Mouse (Mus musculus) stomach, postnatal 0 days (tissue): ENCODE data around the gene Ctnna3. TPM values are rescaled to one million over a fixed set of nuclear protein-coding genes. Genes with fewer than 3 reads are reported as not detected.
A peak's percentile ranks its signal among the peaks of the same experiment; 100 is the strongest.
"Not testable (repeated sequence)": the region's sequence is repeated elsewhere in the genome, so short reads cannot be mapped to it uniquely, and the experiment has no call there.

Experiments
- ATAC-seq: fragments of 200-750 bp; cut with Nextera tagmentation; 2 replicates; pipeline ENCODE4 v1.8.0; 2017; ENCODE audit not compliant: low FRiP score, low TSS enrichment
- DNase-seq: peaks from one replicate; pipeline ENCODE4 v3.0.0-alpha.2; 2016; ENCODE audit warnings: low spot score
- H3K27ac ChIP-seq: fragments of 300-500 bp; sonication (generic); replicated peaks from 2 replicates; pipeline ENCODE4 v1.5.1; 2014; ENCODE audit warnings: mild to moderate bottlenecking, control low read depth
- H3K27me3 ChIP-seq: fragments of 300-500 bp; sonication (generic); 2 replicates; pipeline ENCODE4 v1.6.1; 2014; ENCODE audit warnings: low read length; ENCODE audit not compliant: control insufficient read depth, insufficient read depth
- H3K36me3 ChIP-seq: fragments of 300-500 bp; sonication (generic); 2 replicates; pipeline ENCODE4 v1.6.1; 2014; ENCODE audit warnings: low read length, mixed read lengths; ENCODE audit not compliant: control insufficient read depth, insufficient read depth
- H3K4me1 ChIP-seq: fragments of 300-500 bp; sonication (generic); replicated peaks from 2 replicates; pipeline ENCODE4 v1.6.1; 2014; ENCODE audit warnings: antibody characterized with exemption; ENCODE audit not compliant: control insufficient read depth, insufficient read depth
- H3K4me2 ChIP-seq: fragments of 300-500 bp; sonication (generic); replicated peaks from 2 replicates; pipeline ENCODE4 v1.6.1; 2014; ENCODE audit warnings: low read depth, mild to moderate bottlenecking, control low read depth, moderate library complexity
- H3K4me3 ChIP-seq: fragments of 300-500 bp; sonication (generic); 2 replicates; pipeline ENCODE4 v1.5.1; 2014; ENCODE audit warnings: low read depth, low read length, control low read depth
- H3K9ac ChIP-seq: fragments of 300-500 bp; sonication (generic); 2 replicates; pipeline ENCODE4 v1.6.1; 2014; ENCODE audit warnings: mild to moderate bottlenecking, low read length, control low read depth, mixed read lengths
- H3K9me3 ChIP-seq: fragments of 300-500 bp; sonication (generic); 2 replicates; pipeline ENCODE4 v1.6.1; 2016; ENCODE audit warnings: low read length; ENCODE audit not compliant: control insufficient read depth
- CTCF ChIP-seq: IDR thresholded peaks from 2 replicates; pipeline ENCODE4 v1.5.1; 2016; ENCODE audit warnings: antibody characterized with exemption, low read depth, mild to moderate bottlenecking, moderate library complexity
- EP300 ChIP-seq: optimal IDR thresholded peaks from 2 replicates; pipeline ENCODE3; 2016; ENCODE audit warnings: antibody characterized with exemption
- WGBS: fragments of 180-500 bp; shearing (Covaris S2); extraction: QIAGEN DNeasy Blood & Tissue Kit; methylation state at CpG from one replicate; pipeline ENCODE4 v1.1.7; 2014; 5-methylcytosine and 5-hydroxymethylcytosine counted together
- polyA plus RNA-seq: library from polyadenylated mRNA; unstranded; fragments of >200 nt; fragmentation: Nextera tagmentation; extraction: Ambion mirVana; gene quantifications from 2 replicates; pipeline ENCODE4 v1.2.1, GENCODE M21; 2015

Gene Ctnna3
- polyA plus RNA-seq, 1 experiment from 2014 or later: 0.27 TPM

- 47% methylated on average over 2 of the region's 2 CpGs for WGBS
- H3K36me3 ChIP-seq: no peaks in the 10 kb centered on the region
- no peak overlapping the region for H3K4me2 ChIP-seq
- H3K4me1 ChIP-seq: no peaks in the 10 kb centered on the region
- H3K27me3 ChIP-seq: no peaks in the 10 kb centered on the region
- DNase-seq (no peak), ATAC-seq (no peak)
- no peak overlapping the region for H3K4me3 ChIP-seq
- no peak overlapping the region for H3K27ac ChIP-seq
- TF ChIP-seq CTCF (no peak), EP300 (no peak)
- H3K9me3 ChIP-seq: no peaks in the 10 kb centered on the region
- no peak overlapping the region for H3K9ac ChIP-seq
These were observed 966.7 kb downstream of the Ctnna3 start for GRCm38 (mm10) chr10:64396579-64396978.

- H3K4me3 ChIP-seq, H3K4me2 ChIP-seq, H3K36me3 ChIP-seq, H3K9me3 ChIP-seq, DNase-seq, ATAC-seq, H3K9ac ChIP-seq, H3K27me3 ChIP-seq, H3K4me1 ChIP-seq, H3K27ac ChIP-seq: not testable (repeated sequence)
- 26% methylated on average over 1 of the region's 1 CpGs for WGBS
These were observed 988.5 kb downstream of the Ctnna3 start for GRCm38 (mm10) chr10:64418396-64418795.

GRCm38 (mm10) chr10:64438736-64439135 is 1008.8 kb downstream of the Ctnna3 start:
- Histone ChIP-seq H3K9ac (no peak overlapping the region), H3K4me3 (no peak overlapping the region), H3K4me1 (no peaks in the 10 kb centered on the region), H3K9me3 (no peaks in the 10 kb centered on the region), H3K4me2 (no peak overlapping the region), H3K27me3 (no peaks in the 10 kb centered on the region), H3K36me3 (no peaks in the 10 kb centered on the region), H3K27ac (no peak overlapping the region)
- TF ChIP-seq EP300 (no peak), CTCF (no peak)
- ATAC-seq (no peak), DNase-seq (no peak)

- H3K4me2 ChIP-seq: no peak overlapping the region
- H3K36me3 ChIP-seq: no peaks in the 10 kb centered on the region
- DNase-seq (no peak), ATAC-seq (no peak)
- H3K27me3 ChIP-seq: no peaks in the 10 kb centered on the region
- 77% methylated on average over 2 of the region's 2 CpGs for WGBS
- no peak overlapping the region for H3K27ac ChIP-seq
- H3K4me3 ChIP-seq: no peak overlapping the region
- H3K4me1 ChIP-seq: no peaks in the 10 kb centered on the region
- no peak overlapping the region for H3K9ac ChIP-seq
- TF ChIP-seq CTCF (no peak), EP300 (no peak)
- no peaks in the 10 kb centered on the region for H3K9me3 ChIP-seq
These were observed 1018.7 kb downstream of the Ctnna3 start for GRCm38 (mm10) chr10:64448624-64449023.

GRCm38 (mm10) chr10:64483281-64483680 is 1053.4 kb downstream of the Ctnna3 start:
- Histone ChIP-seq H3K27ac (no peak overlapping the region), H3K36me3 (no peaks in the 10 kb centered on the region), H3K4me2 (no peak overlapping the region), H3K4me1 (no peaks in the 10 kb centered on the region), H3K4me3 (no peak overlapping the region), H3K27me3 (no peaks in the 10 kb centered on the region), H3K9me3 (no peaks in the 10 kb centered on the region), H3K9ac (no peak overlapping the region)
- DNase-seq (peak; percentile 14), ATAC-seq (peak; percentile 94)
- WGBS: 44% methylated on average over 5 of the region's 5 CpGs
- no peak for TF ChIP-seq CTCF
- no peak for TF ChIP-seq EP300

- no peaks in the 10 kb centered on the region for H3K4me1 ChIP-seq
- no peak overlapping the region for H3K4me3 ChIP-seq
- H3K27ac ChIP-seq: no peak overlapping the region
- no peaks in the 10 kb centered on the region for H3K36me3 ChIP-seq
- DNase-seq: no peak
- ATAC-seq: no peak
- H3K4me2 ChIP-seq: no peak overlapping the region
- H3K9me3 ChIP-seq: no peaks in the 10 kb centered on the region
- no peak for TF ChIP-seq CTCF
- TF ChIP-seq EP300: no peak
- no peak overlapping the region for H3K9ac ChIP-seq
- no peaks in the 10 kb centered on the region for H3K27me3 ChIP-seq
These were observed 1059.6 kb downstream of the Ctnna3 start for GRCm38 (mm10) chr10:64489471-64489870.
